Mouse (Mus musculus) megakaryocyte progenitor cell, adult 5-6 weeks (primary cell): ENCODE measurements at regions not wholly inside any gene's neighbourhood (a gene's known extent, or its start where the extent isn't known, plus 50 kb on each side); places are given as distances from the start of the nearest gene placed in this dataset.
A peak's percentile ranks its signal among the peaks of the same experiment; 100 is the strongest.

ENCODE experiments used
- ATAC-seq: replicated peaks from 2 replicates; pipeline ENCODE4 v1.8.0; 2016; ENCODE audit warnings: mild to moderate bottlenecking, moderate TSS enrichment, inconsistent platforms; ENCODE audit not compliant: poor library complexity

DNA sequence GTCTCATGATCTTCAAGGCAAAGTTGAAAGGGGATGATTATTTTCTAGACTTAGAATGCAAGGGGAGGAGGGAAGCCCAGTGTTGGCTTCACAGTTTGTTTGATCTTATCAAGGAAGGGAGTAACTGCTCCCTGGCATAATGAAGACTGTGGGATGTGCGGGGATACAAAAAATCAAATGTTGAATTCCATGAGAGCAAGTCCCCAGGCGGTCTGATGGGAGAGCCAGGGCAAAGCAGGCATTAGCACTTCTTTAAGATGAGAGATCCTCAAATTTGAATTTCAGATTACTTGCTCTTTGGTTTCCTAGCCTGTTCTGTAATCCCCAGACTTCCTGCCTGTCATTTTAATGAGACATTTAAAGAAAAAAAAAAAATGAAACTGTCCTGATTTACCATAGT is 525.6 kb upstream of the Man1a start:
- no peak for ATAC-seq

DNA sequence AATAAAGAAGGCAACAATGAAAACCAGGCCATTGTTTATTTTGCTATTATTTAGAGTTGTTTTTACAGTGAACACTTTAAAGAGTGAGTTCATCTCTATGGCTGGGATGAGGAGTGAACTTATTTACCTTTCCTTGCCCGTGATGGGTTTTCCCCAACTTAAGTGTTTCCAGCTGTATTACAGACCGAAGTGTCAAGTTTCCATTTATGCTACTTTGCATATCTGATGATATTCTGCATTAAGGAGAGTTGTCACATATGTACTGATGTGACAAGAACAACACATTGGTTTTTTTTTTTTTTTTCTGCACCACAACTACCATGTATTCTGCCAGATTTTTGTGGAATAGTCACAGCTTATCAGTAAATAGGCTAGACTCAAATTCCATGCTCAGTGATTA is 518.7 kb upstream of the Man1a start:
- no peak for ATAC-seq

DNA sequence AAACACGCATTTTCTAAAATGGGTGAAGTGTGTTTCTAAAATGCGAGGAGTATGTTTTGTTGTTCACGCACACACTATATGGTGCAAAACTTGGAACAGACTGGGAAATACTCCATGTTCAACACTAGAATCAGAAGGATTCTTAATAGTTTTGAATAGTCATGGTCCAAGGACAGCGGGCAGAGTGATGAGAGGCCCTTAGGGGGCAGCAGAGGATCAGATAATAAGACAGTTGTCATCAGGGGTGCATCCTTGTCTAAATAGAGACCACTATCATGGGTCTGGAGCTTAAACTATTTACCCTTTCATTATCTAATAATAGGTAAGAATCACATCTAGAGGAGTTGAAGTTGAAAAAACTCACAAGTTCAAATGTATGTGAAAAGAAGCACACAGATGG is 482.2 kb upstream of the Man1a start:
- peak; percentile 57; the same call in 1 of the 2 replicates for ATAC-seq

DNA sequence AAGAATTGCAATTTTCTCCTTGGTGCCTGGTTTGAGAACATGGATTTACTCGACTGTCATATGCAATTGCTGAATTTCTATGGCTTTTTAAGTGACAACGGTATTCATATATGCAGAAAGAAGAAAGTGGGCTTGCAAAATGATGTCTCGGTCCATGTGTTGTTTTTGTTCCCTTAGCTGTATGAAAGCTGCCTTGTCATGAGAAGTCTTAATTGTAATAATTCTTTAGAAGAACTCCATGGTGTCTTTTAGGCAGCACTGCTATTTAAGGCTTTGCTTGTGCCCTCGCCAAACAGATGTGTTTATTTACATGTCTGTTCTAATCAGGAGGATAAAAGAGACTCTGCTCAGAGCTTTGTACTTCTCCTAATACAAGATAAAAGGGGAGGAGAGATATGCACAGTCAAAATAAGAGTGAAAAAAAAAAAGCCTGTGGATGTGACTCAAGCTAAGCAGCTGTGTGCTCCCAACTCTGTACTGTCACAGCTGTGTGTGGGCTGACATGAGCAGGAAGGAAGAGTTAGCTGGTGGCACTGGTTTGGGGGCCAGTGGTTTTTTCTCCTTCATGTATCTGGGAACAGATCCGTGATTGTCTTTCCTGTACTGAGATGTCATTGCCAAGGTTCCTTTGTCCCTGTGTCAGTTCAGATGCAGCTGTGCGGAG is 475.5 kb upstream of the Man1a start:
- ATAC-seq: no peak

DNA sequence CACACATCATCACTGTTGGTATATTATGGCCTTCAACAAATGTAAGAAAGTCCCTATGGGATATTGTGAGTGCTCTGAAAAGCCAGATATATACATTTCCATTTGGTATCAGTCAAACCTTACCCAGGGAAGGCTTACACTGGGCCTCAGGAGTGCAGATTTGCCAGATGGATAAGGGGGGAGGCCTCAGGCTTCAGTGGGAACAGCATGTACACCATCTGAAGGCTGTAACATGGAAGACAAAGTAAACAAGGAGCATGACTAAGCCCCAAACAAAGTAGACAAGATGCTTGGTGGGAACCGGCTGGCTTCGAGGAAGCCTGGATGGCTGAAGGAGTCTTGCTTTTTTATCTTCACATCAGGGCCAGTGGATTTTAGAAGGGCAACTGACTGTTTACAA is 474.3 kb upstream of the Man1a start:
- no peak for ATAC-seq

DNA sequence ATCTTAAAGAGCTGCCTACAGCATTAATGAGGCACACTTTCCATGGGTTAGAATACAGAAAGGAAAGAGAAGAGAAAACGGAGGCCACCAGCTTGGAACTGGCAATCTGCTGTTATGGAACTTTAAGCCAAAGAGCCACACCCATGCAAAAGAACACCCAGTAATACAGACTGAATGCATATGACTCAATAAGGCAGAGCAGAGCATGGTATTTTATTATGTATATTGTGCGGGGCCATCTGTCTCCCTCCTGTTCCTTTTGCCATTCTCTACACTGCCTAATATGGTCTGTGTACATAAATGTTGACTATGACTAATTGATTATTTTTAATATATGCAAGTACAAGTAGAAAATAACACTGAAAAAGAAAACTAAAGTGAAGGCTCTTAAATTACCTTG is 472.6 kb upstream of the Man1a start:
- no peak for ATAC-seq

DNA sequence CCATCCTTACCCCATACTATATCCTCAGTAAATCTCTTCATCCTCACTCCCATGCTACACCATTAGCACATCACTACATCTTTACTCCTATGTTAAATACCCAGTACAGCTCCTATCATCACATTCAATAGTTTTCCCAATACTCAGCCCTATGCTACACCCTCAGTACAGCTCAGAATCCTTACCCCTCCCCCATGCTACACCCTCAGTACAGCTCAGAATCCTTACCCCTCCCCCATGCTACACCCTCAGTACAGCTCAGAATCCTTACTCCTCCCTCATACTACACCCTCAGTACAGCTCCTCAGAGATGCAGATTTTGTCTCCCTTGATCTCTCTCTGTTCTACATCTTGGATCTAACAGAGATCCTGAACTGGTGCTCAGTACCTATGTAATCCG is 472.1 kb upstream of the Man1a start:
- ATAC-seq: no peak

DNA sequence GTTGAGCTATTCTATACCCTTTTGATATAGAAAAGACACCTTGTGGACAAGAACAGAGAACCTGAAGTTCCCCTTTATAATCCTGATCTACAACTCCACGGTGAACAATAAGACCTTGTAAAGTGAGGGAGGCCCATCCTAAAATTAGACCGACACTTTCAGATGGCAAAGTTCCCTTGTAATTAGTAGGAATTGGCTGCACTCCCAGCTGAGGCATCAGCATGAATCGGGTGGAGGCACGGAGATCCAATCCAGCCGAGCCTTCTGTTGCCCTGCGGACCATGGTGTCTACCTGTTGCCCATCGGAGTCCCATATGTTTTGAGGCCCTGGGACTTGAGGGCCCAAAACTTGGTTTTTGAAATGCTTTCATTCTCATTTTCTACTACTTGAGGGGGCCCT is 456.2 kb upstream of the Man1a start:
- ATAC-seq: no peak

DNA sequence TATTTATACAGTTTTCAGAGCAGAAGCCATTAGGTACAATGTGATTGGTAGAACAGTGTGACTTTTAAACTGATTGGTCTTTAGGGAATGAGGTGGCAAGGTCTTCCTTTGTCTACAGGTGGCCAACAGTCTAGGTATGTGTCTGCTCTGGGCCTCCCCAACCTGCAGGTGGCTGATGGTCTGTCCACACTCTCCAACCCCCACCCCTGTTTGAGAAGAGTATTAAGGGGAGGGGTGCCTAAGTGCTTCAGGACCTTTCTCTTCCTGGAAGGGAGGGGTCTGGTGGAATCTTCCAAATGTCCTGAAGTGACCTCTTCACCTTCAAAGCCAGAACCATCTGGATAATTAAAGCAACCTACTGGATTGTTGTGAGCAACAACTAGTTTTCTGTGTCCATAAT is 434.4 kb upstream of the Man1a start:
- ATAC-seq: no peak

DNA sequence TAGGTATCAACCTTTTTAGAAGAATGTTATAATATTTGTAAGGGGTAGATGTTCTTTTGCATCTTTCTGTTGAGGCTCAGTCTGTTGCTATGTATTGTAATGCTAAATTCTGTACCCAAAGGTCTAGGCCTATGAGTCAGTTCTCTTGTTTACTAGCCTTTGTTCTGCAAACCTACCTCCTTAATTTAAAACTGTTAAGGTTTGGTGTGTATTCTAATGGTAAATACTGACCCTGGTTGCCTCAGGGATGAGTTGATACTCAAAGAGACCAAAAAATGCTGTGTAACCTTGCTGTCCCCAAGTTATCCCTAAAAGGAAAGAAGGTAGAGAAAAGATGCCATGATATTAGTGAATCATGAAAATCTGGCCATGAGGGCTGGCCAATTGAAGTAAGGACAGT is 433.4 kb upstream of the Man1a start:
- no peak for ATAC-seq
